Mouse (Mus musculus) right cerebral cortex, postnatal 10 days (tissue): ENCODE measurements at regions not wholly inside any gene's neighbourhood (a gene's known extent, or its start where the extent isn't known, plus 50 kb on each side); places are given as distances from the start of the nearest gene placed in this dataset.

Experiments
- DNase-seq, 2 experiments: peaks; one replicate each; pipeline ENCODE4 v3.0.0; 2021; ENCODE audit warnings: low spot score in 2 of 2

DNA sequence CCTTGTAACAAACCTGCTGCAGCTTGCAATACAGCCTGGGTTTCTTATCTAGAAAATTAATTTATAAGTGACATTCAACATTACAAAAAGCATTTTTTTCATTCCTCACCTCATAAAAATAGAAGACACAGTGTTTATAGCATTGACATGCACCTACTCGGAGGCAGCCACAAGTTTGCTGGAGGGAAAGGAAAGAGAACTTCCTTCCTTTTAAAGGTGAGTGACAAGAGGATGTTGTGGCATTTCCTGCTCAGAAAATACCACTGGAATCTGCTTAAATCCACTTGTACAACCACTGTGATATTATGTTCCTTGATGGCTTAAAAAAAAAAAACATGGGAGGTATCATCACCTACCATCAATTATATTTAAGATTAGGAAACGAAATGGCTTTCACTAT is 1222.2 kb upstream of the Flrt2 start:
- no peak for DNase-seq

DNA sequence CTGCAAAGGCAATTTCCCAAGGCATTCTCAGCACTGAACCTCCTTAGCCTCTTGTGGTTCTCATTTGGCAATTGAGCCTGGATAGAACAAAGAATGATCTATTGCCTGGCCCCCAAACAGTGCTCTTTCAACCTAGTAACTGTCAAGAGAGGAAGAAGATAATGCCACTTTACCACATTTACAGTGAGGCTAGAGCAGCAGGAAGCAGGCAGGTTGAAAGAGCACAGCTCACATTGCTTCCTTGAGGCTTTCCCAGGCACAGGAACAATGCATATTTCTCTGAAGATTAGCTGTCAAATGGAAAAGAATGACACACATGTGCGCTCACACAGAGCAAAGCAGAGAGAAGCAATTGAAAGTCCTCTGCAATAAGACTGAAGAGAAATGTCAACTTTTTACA is 1221.0 kb upstream of the Flrt2 start:
- DNase-seq = no peak

DNA sequence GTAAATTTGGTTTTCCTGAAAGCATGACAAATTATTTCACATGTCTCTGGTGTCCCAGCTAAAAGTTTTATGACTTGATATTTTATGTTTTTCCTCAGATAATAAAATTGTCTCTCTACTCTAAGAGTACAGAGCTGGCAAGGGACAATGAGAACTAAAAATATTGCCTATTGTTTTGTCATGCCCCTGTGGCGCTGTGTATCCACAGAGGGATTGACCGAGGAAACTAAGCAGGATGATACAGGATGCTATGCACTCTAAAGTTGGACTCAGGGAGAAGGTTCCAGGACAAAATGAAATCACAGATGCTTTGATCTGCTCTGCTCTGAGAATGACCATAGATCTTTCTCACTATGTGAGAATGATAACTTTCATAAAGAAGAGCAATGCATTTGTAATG is 1203.3 kb upstream of the Flrt2 start:
- no peak for DNase-seq

DNA sequence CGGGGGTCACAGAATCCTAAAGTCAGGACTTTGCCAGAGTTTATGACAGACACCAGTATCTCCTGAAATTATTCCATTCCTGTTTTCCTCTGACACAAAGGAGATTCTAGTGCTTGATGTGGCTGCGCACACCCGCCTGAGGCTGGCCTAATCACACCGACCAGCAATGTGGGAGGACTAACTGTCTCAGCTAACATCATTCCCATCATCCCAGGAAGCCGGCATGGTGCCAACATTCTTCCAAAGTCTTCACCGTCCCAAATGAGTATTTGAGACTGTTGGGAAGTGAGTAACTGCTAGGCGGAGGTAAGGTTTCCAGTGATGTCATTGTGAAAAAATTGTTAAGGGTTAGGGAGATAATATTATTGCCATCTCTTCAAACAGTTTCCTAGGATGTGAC is 1183.9 kb upstream of the Flrt2 start:
- no peak for DNase-seq

DNA sequence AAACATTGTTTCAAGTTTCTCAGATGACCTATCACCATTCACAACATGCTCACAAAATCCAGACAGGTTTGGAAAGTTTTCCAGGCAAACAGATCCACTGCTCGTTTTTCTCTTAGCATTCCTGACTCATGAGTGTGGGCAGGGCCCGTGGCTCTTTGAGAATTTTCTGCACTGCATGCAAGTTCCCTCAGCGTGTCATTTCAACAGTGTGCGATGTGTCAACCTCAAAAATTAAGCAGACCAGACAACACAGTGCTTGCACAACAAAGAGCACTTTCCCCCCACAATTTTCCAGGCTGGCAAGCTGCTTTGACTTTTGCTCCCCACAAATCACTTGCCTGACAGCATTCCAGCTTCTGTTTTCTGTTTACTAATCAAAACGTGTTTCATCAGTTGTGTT is 1182.2 kb upstream of the Flrt2 start:
- DNase-seq = no peak

DNA sequence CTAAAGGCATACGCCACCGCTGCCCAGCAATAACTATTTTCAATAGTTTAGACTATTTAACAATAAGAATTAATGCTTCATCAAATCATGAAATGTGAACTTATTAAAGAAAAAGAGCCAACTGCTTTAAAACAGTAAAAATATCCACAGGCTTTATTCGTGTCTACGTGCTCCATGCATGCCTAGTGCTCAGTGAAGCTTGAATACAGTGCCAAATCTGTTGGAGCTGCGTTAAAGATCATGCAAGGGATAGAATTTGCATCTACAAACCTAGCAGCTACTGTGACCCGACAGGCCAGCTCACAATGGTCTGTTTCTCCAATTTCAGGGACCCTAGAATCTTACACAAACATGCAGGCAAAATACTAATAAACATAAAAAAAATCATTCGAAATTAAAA is 1147.3 kb upstream of the Flrt2 start:
- DNase-seq = no peak

DNA sequence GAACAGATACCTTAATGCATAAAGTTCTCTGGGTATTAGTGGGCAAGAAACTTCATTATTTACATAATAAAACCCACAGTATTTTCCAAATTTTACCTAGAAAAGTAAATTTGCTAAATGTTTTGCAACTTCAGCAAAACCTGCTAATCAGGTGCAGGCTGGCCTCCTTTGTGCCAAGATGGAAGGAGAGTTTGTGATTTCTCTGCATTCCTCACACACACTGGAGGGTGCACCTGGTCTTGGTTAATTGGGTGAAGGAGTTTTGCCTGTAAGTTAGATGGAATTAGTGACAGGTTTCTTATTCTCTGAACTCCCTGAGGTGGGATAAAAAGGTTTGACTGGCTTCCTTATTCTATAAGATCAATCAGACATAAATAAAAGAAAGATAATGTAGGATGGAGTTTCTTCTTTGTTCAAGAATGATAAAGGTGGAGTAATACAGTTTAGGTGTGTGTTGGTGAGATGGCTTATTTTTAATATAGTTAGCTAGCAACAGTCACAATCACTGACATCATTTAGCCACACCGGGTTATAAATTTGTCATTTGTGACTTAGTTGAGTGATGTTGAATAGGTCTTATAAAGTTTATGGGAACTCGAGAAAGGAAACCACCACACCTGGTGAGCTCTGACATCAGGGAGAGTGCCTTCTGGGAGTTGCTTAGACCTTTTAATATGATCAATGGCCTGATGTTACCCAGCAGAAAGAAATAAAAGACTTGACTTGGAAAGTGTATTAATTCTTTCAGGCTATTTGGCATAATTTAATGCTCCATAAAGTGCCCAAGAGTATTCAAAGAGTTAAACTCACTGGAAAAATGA is 1131.4 kb upstream of the Flrt2 start:
- no peak for DNase-seq

DNA sequence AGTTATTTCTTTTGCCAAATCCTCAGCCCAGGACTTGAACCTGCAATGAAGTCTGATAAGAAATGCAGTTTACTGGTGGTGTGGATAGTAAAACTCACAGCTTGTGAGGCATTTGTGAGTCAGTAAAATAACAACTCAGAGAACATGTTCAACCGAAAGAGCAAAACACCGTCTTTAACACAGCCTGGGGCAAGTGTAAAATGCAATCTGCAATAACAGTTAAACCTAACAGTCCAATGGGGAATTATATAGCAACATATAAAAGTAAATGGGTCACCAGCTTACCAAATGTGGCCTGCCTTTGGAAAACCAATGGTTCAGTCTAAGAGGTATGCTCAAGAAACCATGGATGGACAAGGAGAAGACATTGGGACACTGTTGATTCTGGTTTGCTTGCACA is 1117.0 kb upstream of the Flrt2 start:
- DNase-seq = no peak

DNA sequence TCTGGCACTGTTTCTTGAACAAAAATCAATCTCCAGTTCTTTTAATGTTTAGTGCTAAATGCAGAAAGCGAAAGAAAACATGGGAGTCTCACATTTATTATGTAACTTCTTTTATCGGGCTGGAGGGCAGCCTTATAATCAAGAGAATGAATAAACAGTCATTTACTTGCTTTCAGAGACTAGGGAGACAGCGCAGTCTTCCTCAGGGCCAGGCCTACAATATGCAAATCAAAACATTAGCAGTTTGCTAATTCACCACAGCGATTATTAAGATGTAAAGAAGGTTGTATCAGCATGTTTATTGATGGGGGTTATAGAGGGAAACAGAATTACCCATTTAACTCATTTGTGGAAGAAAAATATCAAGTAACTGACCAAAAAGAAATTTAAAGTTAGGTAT is 1111.7 kb upstream of the Flrt2 start:
- no peak for DNase-seq

DNA sequence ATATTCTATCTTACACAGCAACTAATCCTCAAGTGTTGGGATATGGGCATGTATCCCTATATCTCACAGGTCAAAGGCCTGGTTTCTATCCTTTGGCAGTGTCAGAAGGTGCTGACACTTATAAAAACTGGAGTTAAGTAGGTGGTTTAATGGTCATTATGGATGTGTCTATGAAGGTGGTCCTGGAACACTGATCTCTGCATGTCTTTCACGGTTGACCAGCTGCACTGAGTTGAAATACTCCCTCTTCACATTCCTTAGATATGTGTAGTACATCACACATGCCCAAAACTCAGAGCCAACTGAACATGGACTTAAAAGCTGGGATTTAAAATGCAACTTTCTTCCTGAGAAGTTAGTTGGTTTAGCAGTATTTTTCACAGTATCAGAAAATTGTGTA is 1107.7 kb upstream of the Flrt2 start:
- DNase-seq = no peak

DNA sequence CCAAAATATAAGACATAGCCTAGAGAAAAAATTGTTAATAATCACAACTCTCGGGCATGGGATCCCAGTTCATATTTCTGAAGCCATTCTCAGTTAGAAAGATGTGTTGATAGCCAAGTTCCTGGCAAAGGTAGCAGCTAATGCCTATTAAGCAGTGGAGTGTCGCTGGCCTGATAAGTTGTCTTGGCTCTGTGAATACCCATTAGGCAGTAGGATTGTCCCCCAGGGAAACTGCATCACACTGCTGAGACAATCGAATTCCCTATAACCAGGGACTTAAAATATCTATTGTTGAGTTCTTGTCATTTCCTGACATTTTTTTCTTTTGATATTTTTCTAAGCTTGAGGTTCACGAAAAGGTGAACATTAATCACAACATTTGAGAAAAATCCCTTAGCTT is 1105.0 kb upstream of the Flrt2 start:
- DNase-seq = no peak

DNA sequence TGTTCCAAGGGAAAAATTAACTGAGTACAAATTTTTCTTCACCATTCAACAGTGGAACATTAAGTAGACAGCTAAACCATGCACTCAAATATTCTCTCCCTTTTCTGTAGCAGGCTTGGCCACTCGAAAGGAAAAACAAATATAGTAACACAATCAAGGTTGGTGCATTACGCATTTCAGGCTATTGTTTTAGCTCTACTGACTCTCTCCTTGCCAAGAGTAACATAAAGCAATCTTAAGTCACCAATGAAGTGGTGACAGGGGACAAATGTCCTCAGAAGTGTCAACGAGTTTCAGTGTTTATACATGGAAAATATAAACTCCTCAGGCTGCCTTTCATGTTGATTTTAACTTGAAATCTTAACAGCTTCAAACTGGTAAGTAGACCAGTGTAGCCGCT is 1103.4 kb upstream of the Flrt2 start:
- no peak for DNase-seq

DNA sequence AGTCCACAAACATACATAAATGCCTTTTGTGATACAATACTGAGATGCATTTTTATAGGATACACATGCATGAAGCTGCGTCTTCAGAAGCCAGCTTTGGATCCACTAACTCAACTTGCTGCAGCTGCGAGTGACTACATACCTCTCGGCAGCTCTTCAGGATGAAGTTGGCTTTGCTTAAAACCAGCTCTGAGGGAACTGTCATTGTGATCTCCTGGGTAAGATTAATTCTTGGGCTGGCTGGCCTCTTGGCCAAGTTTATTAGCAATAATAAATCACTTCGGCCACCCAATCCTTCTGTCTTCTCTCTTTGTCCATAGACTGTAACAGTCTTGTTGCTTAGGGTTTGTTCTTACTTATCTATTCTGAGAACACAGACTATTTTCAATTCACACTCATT is 1103.0 kb upstream of the Flrt2 start:
- DNase-seq = no peak

DNA sequence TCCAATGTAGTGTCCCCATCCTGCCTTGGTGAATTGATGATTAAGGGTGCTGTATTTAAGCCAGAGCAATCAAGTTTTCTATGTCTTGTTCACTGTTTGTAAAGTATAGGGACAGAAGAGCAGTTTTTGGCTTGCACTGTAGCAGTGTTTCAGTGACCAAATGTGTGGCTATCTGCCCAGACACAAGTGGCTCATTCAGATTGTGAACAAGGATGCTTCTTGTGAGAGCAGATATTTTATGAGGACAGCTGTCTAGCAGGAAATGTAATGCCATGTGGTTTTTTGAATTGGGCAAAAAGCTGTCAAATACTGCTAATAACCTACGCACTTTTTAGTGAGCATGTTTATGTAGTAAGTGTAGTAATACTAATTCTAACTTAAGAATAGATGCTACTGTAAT is 1086.5 kb upstream of the Flrt2 start:
- peak; percentile 47 to 58 for DNase-seq

DNA sequence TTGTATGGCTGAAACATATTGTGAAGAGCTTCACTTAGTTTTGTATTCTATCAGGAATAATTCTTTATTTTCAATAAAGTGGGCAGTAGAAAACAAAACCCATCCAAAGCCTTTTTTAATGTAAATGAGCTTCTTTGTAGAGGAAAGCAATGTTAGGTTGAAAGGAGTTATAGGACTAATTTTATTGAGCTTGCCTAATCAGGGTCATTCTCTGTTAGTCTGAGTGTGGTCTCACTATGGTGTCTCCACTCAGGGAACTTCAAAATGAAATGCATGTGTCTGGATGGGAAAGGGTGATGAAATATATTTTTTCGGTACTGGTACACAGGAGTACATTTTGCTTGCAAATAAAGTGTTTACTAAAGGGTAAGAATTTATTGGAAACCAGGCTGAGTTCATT is 1055.5 kb upstream of the Flrt2 start:
- no peak for DNase-seq

DNA sequence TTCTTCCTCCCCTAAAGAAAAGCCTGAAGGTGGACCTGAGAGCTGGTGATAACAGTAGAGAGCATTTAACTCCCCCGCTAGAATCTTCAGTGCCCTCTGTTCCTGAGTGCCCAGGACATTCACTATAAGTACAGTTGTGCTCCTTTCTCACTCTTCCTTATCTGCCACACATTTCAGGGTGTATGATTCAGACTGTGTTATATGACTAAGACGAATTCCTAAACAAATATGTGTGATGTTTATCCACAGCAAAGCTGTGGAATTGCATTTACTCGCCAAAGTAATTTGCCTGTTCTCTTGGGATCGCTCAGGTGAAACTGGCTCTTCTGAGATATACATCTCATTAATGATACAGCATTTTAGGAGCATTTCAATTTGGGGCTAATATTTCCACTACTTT is 1051.9 kb upstream of the Flrt2 start:
- DNase-seq = no peak

DNA sequence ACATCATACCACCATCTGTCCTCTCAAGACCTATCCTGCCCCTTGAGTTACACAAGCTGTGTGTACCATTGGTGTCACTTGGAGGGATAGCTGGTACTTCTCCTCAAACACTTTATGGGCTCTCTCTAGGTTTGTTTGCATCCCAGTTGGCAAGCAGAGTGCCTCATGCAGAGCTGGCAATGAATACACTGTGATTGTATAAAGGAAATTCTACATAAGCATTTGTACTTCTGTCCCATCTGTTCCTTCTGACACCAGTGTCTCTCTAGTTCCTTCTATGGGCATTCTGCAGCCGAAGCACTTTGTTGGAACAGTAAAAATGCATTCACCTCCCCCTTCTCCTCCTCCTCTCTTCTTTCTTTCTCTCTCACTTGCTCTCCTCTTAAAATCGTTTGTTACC is 1046.7 kb upstream of the Flrt2 start:
- peak; percentile 17 to 28 for DNase-seq

DNA sequence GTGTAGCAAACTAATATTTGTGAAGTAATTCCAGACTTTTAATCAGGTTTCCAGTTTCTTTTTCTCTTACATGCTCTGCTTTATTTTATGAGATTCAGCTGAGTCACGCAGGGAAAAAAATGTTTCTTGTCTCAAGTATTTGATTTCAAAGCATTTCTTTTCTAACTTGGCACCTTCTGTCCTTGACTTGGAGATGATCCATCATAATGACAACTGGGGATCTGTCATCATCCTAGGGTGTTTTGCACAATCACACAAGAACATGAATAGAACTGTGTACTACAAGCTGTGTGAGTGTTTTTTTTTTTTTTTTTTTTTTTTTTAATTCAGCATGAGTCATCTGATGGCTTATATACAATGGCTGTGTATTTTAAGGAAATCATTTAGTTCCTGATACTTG is 1022.0 kb upstream of the Flrt2 start:
- DNase-seq = peak in 1 of 2 experiments; percentile 15

DNA sequence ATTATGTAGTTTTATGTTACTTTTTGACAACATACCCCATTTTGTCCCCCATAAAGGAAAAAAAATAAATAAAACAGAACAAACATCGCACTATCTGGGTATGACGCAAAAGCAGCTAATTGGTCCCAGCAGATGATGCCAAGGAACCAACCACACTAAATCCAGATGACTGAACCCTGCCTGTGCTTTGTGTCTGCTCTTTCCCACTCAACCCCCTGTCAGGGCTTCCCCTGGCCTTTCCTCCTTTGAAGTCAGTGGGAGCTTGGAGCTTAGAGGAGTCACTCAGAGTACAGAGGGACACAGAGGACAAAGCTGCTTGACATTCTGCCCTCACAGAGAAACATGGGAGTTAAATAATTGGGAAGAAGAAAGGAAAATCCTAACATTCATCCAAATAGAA is 1017.1 kb upstream of the Flrt2 start:
- DNase-seq = peak in 1 of 2 experiments; percentile 23

DNA sequence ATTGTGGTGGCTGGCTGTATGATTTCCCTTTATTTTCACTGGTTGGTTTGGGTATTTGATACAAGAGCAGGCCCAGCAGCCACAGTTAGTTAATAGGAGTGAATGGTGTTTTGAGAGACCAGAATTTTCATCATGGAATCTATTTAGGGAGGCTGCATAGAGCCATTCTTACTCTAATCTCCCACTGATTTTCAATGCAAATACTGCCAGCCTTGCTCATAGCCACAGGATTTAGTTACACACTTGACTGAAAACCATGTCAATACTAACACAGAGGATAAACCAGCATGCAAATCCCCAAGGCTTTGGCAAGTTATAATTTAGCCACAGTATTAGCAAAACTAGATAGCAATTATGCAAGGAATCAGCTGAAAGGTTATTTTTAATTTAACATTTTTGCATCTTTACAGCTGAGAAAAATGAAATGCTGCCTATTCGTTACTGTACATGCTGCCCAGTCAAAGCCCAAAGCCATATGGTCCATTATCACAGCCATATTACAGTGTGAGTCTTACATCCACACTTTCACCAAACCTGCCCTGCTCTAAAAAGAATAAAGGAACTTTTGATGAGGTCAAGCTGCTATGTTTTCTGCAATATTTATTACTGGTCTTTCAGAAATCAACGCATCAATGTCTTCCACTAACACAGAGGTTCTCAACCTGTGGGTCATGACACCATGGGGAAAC is 1000.5 kb upstream of the Flrt2 start:
- DNase-seq = no peak

DNA sequence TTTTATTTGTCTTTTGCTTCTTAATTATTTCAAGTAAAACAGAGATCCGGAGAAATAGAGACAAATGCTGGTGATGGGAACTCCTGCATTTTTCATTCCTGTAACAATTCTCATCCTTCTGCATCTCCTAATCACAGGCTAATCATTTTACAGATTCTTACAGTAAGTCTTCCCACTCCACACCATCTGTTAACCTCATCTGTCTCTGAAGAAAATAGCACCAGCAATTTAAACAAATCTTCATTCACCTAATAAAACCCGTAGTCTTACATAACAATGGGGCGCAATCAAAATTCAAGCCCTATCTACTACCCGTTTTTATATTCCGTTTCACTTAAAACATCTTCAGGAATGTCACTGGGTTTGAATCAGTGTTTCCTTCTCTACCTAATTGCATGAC is 960.6 kb upstream of the Flrt2 start:
- DNase-seq = no peak

DNA sequence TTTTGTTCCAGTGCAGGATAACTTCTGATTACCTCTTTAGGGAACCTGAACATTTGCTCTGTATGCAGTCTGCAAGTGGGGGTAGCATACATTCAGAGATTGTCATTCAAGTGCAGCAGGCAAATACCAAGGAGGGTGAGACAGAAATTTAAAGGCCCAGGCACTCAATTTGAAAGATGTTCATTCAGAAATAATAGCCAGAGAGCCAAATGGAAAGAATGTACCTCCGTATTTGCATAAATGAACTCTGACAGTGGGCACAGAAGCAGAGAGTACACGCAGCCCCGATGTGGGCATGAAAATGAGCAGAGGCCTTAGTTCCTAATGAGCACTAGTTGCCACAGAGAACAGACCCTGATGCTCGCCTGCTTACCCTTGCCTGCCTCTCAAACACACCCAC is 958.8 kb upstream of the Flrt2 start:
- DNase-seq = no peak

DNA sequence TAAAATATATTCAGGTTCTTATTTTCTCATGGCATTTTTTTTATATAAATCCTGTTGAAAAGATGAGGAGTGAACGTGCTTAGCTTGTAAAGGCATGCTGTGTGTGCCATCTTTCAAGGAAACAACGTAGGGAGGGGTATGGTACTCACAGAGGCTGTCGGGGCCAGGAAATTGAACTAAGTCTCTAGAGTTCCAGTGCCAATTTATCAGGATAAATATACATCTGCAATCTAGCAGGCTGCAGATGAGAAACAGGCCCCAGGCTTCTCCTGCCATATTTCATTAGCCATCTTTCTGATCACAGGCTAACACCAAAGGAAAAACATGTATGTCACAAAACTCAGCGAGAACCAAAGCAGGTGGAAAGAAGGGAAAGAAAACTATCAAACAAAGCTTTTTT is 954.8 kb upstream of the Flrt2 start:
- no peak for DNase-seq
